Mouse (Mus musculus) C2C12 (cell line): ENCODE measurements around the gene Hoxc10.

Experiments used
- CEBPB ChIP-seq: IDR thresholded peaks from one replicate; pipeline ENCODE4 v1.6.1; 2011; ENCODE audit warnings: low read depth, mild to moderate bottlenecking, control low read depth, moderate library complexity
- CTCF ChIP-seq: IDR thresholded peaks from one replicate; pipeline ENCODE4 v1.5.1; 2011; ENCODE audit not compliant: control insufficient read depth, insufficient read depth, insufficient read length
- MYOD1 ChIP-seq: IDR thresholded peaks from one replicate; pipeline ENCODE4 v1.6.1; 2011; ENCODE audit warnings: low read depth; ENCODE audit not compliant: control insufficient read depth, insufficient read length
- USF1 ChIP-seq: IDR thresholded peaks from one replicate; pipeline ENCODE4 v1.6.1; 2011; ENCODE audit warnings: low read depth, mild to moderate bottlenecking, control low read depth, moderate library complexity

GRCm38 (mm10) chr15:102955833-102956640 lies 10.6 kb upstream of the Hoxc10 start:
- no peak for TF ChIP-seq CTCF
- TF ChIP-seq MYOD1: no peak
- no peak for TF ChIP-seq USF1
- no peak for TF ChIP-seq CEBPB
